Mouse (Mus musculus) liver, embryonic 11.5 days (tissue): ENCODE measurements around the gene Neu2. TPM values are rescaled to one million over a fixed set of nuclear protein-coding genes. Genes with fewer than 3 reads are reported as not detected.

Experiments
- ATAC-seq: fragments of 200-750 bp; cut with Nextera tagmentation; replicated peaks from 2 replicates; pipeline ENCODE4 v1.8.0; 2017; ENCODE audit warnings: moderate number of reproducible peaks, mild to moderate bottlenecking, moderate TSS enrichment, moderate library complexity; ENCODE audit not compliant: low FRiP score
- DNase-seq: peaks from one replicate; pipeline ENCODE4 v3.0.0-alpha.2; 2017; ENCODE audit warnings: low spot score
- H3K27ac ChIP-seq: fragments of 300-500 bp; sonication (generic); 2 replicates; pipeline ENCODE4 v1.5.1; 2014; ENCODE audit warnings: mild to moderate bottlenecking, low read depth, low read length, control low read depth
- H3K27me3 ChIP-seq: fragments of 300-500 bp; sonication (generic); replicated peaks from 2 replicates; pipeline ENCODE4 v1.6.1; 2014; ENCODE audit warnings: low read length, mixed read lengths; ENCODE audit not compliant: control insufficient read depth, insufficient read depth
- H3K36me3 ChIP-seq: fragments of 300-500 bp; sonication (generic); 2 replicates; pipeline ENCODE4 v1.6.1; 2014; ENCODE audit warnings: mild to moderate bottlenecking, low read length, moderate library complexity, mixed read lengths; ENCODE audit not compliant: control insufficient read depth, insufficient read depth
- H3K4me1 ChIP-seq: fragments of 300-500 bp; sonication (generic); replicated peaks from 2 replicates; pipeline ENCODE4 v1.6.1; 2014; ENCODE audit warnings: low read length, mixed read lengths; ENCODE audit not compliant: control insufficient read depth, insufficient read depth
- H3K4me2 ChIP-seq: fragments of 300-500 bp; sonication (generic); 2 replicates; pipeline ENCODE4 v1.6.1; 2014; ENCODE audit warnings: mild to moderate bottlenecking, control low read depth, moderate library complexity
- H3K4me3 ChIP-seq: fragments of 300-500 bp; sonication (generic); 2 replicates; pipeline ENCODE4 v1.5.1; 2014; ENCODE audit warnings: low read depth, low read length, control low read depth
- H3K9ac ChIP-seq: fragments of 300-500 bp; sonication (generic); 2 replicates; pipeline ENCODE4 v1.6.1; 2014; ENCODE audit warnings: low read depth, low read length, control low read depth
- H3K9me3 ChIP-seq: fragments of 300-500 bp; sonication (generic); 2 replicates; pipeline ENCODE4 v1.6.1; 2016; ENCODE audit warnings: low read length, inconsistent platforms, mixed read lengths; ENCODE audit not compliant: control insufficient read depth
- WGBS: fragments of 180-500 bp; shearing (Covaris S2); extraction: QIAGEN DNeasy Blood & Tissue Kit; methylation state at CpG from one replicate; pipeline ENCODE4 v1.1.7; 2014; 5-methylcytosine and 5-hydroxymethylcytosine counted together
- polyA plus RNA-seq: library from polyadenylated mRNA; unstranded; fragments of >200 nt; fragmentation: Nextera tagmentation; extraction: Ambion mirVana; gene quantifications from 2 replicates; pipeline ENCODE4 v1.2.1, GENCODE M21; 2014

Gene Neu2
- polyA plus RNA-seq, 1 experiment from 2014 or later = 0.16 TPM

DNA sequence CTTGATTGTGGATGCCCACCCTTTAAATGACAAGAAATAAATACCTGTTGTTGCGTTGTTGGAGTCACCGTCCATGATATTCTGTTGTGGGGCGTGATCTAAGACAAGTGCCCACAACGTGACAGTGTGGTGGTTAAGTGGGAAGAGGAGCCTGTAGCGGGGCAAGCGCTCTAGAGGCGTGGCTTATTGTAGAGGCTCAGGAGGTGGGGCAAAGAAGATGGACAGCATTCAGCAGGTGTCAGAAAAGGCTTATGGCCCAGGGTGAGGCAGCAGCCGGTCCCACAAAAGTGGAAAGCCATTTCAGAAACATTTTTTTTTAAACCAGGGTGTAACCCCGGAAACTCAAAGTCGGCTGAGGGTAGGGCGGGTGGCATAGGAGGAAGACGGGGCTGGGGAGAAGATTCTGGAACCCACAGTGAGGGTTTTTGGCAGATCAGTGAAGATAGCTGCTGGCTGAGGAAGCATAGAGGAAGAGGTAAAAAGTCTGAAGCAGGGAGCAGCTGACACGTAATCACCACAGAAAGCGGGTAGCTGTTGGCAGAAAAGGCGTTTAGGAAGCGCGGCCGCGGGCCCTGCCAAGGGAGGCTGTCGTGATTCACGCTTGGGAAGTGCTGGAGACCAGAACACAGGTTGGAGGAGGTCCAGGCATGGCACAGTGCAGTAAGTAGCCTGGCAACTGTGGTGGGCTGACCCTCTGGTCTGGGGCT lies 97.8 kb downstream of the Neu2 start:
- Histone ChIP-seq H3K27ac (no peak overlapping the region), H3K9me3 (no peaks in the 10 kb centered on the region), H3K4me2 (no peak overlapping the region), H3K27me3 (no peaks in the 10 kb centered on the region), H3K4me1 (no peaks in the 10 kb centered on the region), H3K9ac (no peak overlapping the region), H3K4me3 (no peak overlapping the region), H3K36me3 (no peaks in the 10 kb centered on the region)
- ATAC-seq = no peak
- 69% methylated on average over 21 of the region's 21 CpGs for WGBS
- DNase-seq = no peak

DNA sequence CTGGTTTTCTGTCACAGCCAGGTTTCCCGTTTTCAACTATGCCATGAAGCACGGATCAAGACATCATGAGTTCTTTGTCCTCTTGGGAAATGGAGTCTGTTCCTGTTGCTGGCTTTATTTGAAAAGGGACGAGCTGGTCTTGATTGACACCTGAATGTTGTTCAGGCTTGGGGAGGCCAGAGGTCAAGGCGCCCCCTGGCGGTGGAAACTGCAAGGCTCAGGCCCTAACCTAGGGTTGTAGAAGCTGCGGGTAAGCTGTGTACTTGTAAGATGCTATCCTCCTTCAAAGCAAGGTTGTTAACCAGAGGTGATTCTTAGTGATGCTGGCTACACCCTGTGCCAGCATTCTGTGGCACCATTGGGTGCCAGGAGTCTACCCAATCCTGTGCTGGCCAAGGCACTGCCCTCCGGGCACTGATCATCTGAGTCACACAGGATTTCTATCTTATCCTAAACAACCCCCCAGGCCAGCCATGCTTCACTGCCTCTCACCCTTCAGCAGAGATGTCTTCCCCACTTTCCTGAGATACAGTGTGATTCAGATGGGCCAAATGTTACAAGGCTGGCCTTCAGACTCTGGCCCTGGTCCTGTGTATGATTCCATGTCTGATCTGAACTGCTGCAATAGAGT lies 98.8 kb downstream of the Neu2 start:
- peak; percentile 61; the same call in 1 of the 2 replicates for ATAC-seq
- Histone ChIP-seq H3K4me3 (no peak overlapping the region), H3K27me3 (no peaks in the 10 kb centered on the region), H3K4me1 (no peaks in the 10 kb centered on the region), H3K36me3 (no peaks in the 10 kb centered on the region), H3K27ac (no peak overlapping the region), H3K9me3 (no peaks in the 10 kb centered on the region), H3K4me2 (no peak overlapping the region), H3K9ac (no peak overlapping the region)
- WGBS = 24% methylated on average over 7 of the region's 7 CpGs
- DNase-seq = peak; percentile 72

DNA sequence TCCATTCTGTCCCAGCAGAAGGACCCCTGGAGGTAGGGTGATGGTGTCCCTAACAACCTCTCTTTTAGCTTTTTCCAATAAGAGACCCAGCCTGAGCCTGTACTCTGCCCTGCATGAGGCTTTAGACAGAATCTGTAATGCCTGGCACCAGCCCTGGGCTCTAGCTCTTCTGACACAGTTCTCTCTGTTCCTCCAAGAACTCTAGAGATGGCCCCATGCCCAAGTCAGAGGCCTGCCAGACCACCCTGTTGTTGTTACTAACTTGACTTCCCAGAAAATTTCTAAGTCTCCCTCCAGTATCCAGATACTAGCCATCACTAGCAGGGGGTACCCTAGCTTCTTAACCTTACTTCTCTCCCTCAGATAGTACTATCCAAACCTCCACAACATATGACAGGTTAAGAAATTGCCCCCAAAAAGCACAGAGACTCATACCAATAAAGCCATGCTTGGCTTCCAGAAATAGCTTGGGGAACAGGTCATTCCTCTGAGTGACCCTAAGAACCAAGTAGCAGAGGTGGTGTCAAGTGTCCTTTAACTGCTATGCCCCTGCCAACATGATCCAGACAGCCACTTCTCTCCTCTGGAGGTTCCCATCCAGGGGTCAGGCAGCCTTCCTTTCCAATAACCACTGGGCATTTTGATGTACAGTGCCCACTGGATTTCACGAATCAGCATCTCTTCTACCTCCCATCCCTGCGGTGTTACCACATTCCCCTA lies 105.0 kb downstream of the Neu2 start:
- Histone ChIP-seq H3K4me2 (no peak overlapping the region), H3K27ac (no peak overlapping the region), H3K36me3 (no peaks in the 10 kb centered on the region), H3K27me3 (no peaks in the 10 kb centered on the region), H3K4me3 (no peak overlapping the region), H3K9me3 (no peaks in the 10 kb centered on the region), H3K4me1 (peaks cover 2% of the 10 kb centered on the region; the same call in 1 of the 2 replicates), H3K9ac (no peak overlapping the region)
- DNase-seq (no peak), ATAC-seq (no peak)
- WGBS = 76% methylated on average over 2 of the region's 2 CpGs

DNA sequence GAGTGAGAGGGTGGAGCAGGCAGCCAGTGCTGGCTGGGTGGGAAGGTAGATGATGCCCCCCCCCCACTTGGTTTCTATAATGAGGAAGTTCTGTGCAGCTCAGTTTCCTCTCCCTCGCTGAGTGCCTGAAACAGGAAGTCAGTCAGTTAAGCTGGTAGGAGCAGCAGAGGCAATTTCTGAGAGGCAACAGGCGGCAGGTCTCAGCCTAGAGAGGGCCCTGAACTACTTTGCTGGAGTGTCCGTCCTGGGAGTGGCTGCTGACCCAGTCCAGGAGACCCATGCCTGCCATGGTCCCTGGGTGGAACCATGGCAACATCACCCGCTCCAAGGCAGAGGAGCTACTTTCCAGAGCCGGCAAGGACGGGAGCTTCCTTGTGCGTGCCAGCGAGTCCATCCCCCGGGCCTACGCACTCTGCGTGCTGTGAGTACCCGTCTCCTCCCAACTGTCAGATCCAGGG lies 110.6 kb downstream of the Neu2 start, which contains the start of gene Inpp5d:
Inpp5d (plus strand) TSS at position 102 of the 458 bp plus-strand sequence.
- peaks cover 43% of the 10 kb centered on the region for H3K4me1 ChIP-seq
- WGBS = 43% methylated on average over 12 of the region's 12 CpGs
- ATAC-seq = peak; percentile 68

DNA sequence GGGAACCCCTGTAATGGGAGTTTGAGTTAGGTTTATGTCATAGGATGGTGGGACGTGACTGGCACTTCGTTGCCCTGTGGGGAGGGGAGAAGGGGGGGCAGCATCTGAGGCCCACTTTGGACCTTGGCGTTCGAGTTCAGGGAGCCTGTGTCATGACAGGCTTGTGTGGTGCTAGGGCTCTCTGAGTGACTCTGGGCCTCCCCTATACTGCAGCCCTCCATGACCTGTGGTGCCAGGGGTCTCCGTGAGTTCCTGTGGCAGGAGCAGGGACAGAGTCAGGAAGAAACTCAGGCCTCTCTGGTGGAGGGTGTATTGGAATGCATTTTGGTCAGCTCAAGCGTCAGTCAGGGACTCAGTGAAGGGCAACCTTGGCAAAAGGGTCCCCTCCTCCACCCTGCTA lies 111.0 kb downstream of the Neu2 start:
- no peaks in the 10 kb centered on the region for H3K9me3 ChIP-seq
- H3K9ac ChIP-seq = peak overlapping the region; percentile 79
- H3K4me3 ChIP-seq = peak overlapping the region; percentile 59
- no peaks in the 10 kb centered on the region for H3K36me3 ChIP-seq
- H3K27me3 ChIP-seq = no peaks in the 10 kb centered on the region
- WGBS = 35% methylated on average over 6 of the region's 6 CpGs
- peak overlapping the region; percentile 70 for H3K4me2 ChIP-seq
- ATAC-seq = peak; percentile 37
- H3K4me1 ChIP-seq = peaks cover 46% of the 10 kb centered on the region
- DNase-seq = no peak
- peak overlapping the region; percentile 73; the same call in 1 of the 2 replicates for H3K27ac ChIP-seq

More for the DNA sequence above, 110.6 kb downstream of the Neu2 start, which contains the start of gene Inpp5d:
- no peaks in the 10 kb centered on the region for H3K36me3 ChIP-seq
- peak within 1 kb of the TSS; percentile 73 for H3K27ac ChIP-seq
- peak within 1 kb of the TSS; percentile 59 for H3K4me3 ChIP-seq
- no peaks in the 10 kb centered on the region for H3K9me3 ChIP-seq
- peak within 1 kb of the TSS; percentile 79 for H3K9ac ChIP-seq
- H3K27me3 ChIP-seq = no peaks in the 10 kb centered on the region
- H3K4me2 ChIP-seq = peak within 1 kb of the TSS; percentile 70
- peak; percentile 54 for DNase-seq

- H3K4me3 ChIP-seq = peak overlapping the region; percentile 59
- H3K27ac ChIP-seq = peak overlapping the region; percentile 73
These were observed 111.6 kb downstream of the Neu2 start for GRCm38 (mm10) chr1:87621146-87621857.

DNA sequence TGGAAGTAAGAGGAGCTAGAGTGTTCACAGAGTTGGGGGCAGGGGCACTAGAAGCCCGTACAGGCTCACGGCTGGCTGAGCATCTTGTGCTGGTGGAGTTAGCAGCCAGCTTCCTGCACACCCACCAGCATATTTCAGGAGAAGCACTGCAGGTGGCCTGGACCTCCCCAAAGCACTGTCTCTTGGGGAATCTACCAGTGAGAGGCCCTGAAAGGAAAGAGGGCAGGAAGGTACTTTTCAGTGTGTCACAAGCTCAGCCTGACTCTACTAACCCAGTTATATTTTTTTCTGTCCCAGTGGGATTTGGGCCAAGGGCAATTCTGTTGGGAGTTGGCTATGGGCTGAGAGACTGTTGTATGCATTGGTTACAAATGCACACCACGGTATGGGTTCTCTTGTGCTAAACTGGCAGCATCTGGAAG lies 112.2 kb downstream of the Neu2 start:
- no peak overlapping the region for H3K27ac ChIP-seq
- no peaks in the 10 kb centered on the region for H3K9me3 ChIP-seq
- DNase-seq = no peak
- peaks cover 58% of the 10 kb centered on the region for H3K4me1 ChIP-seq
- peak overlapping the region; percentile 59 for H3K4me3 ChIP-seq
- H3K4me2 ChIP-seq = peak overlapping the region; percentile 70
- H3K36me3 ChIP-seq = no peaks in the 10 kb centered on the region
- no peaks in the 10 kb centered on the region for H3K27me3 ChIP-seq
- WGBS = 49% methylated on average over 3 of the region's 3 CpGs
- no peak for ATAC-seq
- peak overlapping the region; percentile 79 for H3K9ac ChIP-seq

More at GRCm38 (mm10) chr1:87621146-87621857, 111.6 kb downstream of the Neu2 start:
- ATAC-seq = no peak
- peak overlapping the region; percentile 70 for H3K4me2 ChIP-seq
- no peaks in the 10 kb centered on the region for H3K36me3 ChIP-seq
- no peaks in the 10 kb centered on the region for H3K27me3 ChIP-seq
- 48% methylated on average over 9 of the region's 9 CpGs for WGBS
- H3K9ac ChIP-seq = peak overlapping the region; percentile 79
- no peaks in the 10 kb centered on the region for H3K9me3 ChIP-seq
- no peak for DNase-seq
- peaks cover 52% of the 10 kb centered on the region for H3K4me1 ChIP-seq
